Comparison of ENCODE assay signal across 13 mouse cellular contexts in the genomic region with DNA sequence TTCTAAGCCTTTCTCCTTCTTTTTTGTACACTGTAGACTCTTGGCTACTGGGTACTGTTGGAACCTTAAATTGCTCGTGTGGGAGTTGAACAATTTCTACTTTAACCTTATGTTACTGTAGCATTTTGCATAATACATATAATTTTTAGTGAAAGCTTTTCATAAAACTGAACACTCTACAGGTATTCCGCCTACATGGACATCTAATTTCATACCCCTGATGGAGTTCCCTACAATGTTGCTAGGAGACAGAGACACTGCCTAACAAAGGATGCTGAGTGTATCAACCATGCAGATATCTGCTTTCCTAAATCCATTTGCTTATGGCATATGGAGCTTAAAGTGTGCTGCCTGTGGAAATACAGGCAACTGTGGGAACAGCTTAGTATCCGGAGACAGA.
DNase-seq lines count a peak whose midpoint lies in the region; ATAC-seq and TF ChIP-seq lines count a peak whose summit lies in the region.
"Had no signal": no experiment of that assay in that cellular context is flagged by ENCODE, and none has a peak within 500 bp of the region (broad histone marks: within the 10 kb centered on the region; RNA-seq: fewer than 3 reads in every experiment).

No protein-coding gene starts in this region.

- no peaks in the 10 kb centered on the region for H3K27me3 ChIP-seq in hindbrain, postnatal 0 days (ENCODE audit: insufficient read depth, low read length)
- no peaks in the 10 kb centered on the region for H3K27me3 ChIP-seq in hindbrain, embryonic 11.5 days (ENCODE audit: control insufficient read depth, insufficient read depth, low read length)
- H3K27me3 ChIP-seq: limb, embryonic 13.5 days; midbrain, embryonic 12.5 days had no signal

- H3K9ac ChIP-seq in hindbrain, postnatal 0 days (replicated peaks; ENCODE audit: low read length), result no peak overlapping the region
- no peak overlapping the region for H3K9ac ChIP-seq in hindbrain, embryonic 11.5 days (ENCODE audit: low read depth, low read length)
- H3K9ac ChIP-seq: limb, embryonic 13.5 days; midbrain, embryonic 12.5 days had no signal

- no peaks in the 10 kb centered on the region for H3K4me1 ChIP-seq in hindbrain, postnatal 0 days (ENCODE audit: insufficient read depth, low read length)
- H3K4me1 ChIP-seq in hindbrain, embryonic 11.5 days (replicated peaks; ENCODE audit: control insufficient read depth, insufficient read depth, low read length), result no peaks in the 10 kb centered on the region
- H3K4me1 ChIP-seq: embryonic facial prominence, embryonic 10.5 days; limb, embryonic 13.5 days had no signal

- intact Hi-C loops in left cerebral cortex, postnatal 14 days (cut with DNase I), result no loop called here
- intact Hi-C loops in heart, postnatal 10 days (cut with DNase I), result no loop called here

- whole genome bisulfite sequencing in hindbrain, postnatal 0 days, result 57% methylated on average over 3 of the region's 3 CpGs
- WGBS in hindbrain, embryonic 11.5 days, result 82% methylated on average over 3 of the region's 3 CpGs

- H3K9me3 ChIP-seq in hindbrain, postnatal 0 days (ENCODE audit: low read length), result no peaks in the 10 kb centered on the region
- no peaks in the 10 kb centered on the region for H3K9me3 ChIP-seq in hindbrain, embryonic 11.5 days (ENCODE audit: control insufficient read depth, low read length)
- H3K9me3 ChIP-seq: embryonic facial prominence, embryonic 10.5 days; limb, embryonic 13.5 days; midbrain, embryonic 12.5 days had no signal

- TF ChIP-seq CTCF in hindbrain, postnatal 0 days (IDR thresholded peaks at IDR 0.05; ENCODE audit: low read depth), result no peak

- no peak overlapping the region for H3K27ac ChIP-seq in hindbrain, postnatal 0 days
- H3K27ac ChIP-seq in hindbrain, embryonic 11.5 days (ENCODE audit: low read depth, low read length), result no peak overlapping the region
- H3K27ac ChIP-seq: embryonic facial prominence, embryonic 10.5 days; limb, embryonic 13.5 days; midbrain, embryonic 12.5 days had no signal

- H3K4me3 ChIP-seq in hindbrain, postnatal 0 days (ENCODE audit: low read length), result no peak overlapping the region
- no peak overlapping the region for H3K4me3 ChIP-seq in hindbrain, embryonic 11.5 days (ENCODE audit: low read depth, low read length)
- H3K4me3 ChIP-seq: embryonic facial prominence, embryonic 10.5 days; limb, embryonic 13.5 days; midbrain, embryonic 12.5 days had no signal

- DNase-seq in hindbrain, postnatal 0 days (ENCODE audit: low spot score), result peak; percentile 27
- no peak for DNase-seq in hindbrain, embryonic 11.5 days (ENCODE audit: low spot score)
- peak; percentile 87 for DNase-seq in brain, adult 2 months (ENCODE audit: low read depth, low spot score)
- peak; percentile 32 for DNase-seq in brain, embryonic 18.5 days (ENCODE audit: low read depth, low spot score)
- DNase-seq in left cerebral cortex, postnatal 14 days (ENCODE audit: low spot score in 2 of 2), result peak; percentile 36 to 82
- DNase-seq in kidney, postnatal 25 days, result no peak
- no peak for DNase-seq in heart, postnatal 10 days
- DNase-seq: kidney, postnatal 14 days had no signal

- H3K4me2 ChIP-seq in hindbrain, postnatal 0 days (ENCODE audit: low read depth, low read length), result no peak overlapping the region
- H3K4me2 ChIP-seq in hindbrain, embryonic 11.5 days (replicated peaks; ENCODE audit: low read depth, low read length), result no peak overlapping the region
- H3K4me2 ChIP-seq: heart, embryonic 11.5 days; limb, embryonic 13.5 days; midbrain, embryonic 12.5 days had no signal

- no peak for ATAC-seq in hindbrain, postnatal 0 days
- ATAC-seq in hindbrain, embryonic 11.5 days (ENCODE audit: low FRiP score), result no peak
- ATAC-seq: intestine, embryonic 16.5 days had no signal

- H3K36me3 ChIP-seq in hindbrain, postnatal 0 days (ENCODE audit: insufficient read depth, low read length), result no peaks in the 10 kb centered on the region
- H3K36me3 ChIP-seq in hindbrain, embryonic 11.5 days (ENCODE audit: control insufficient read depth, insufficient read depth, low read length), result no peaks in the 10 kb centered on the region
- H3K36me3 ChIP-seq: embryonic facial prominence, embryonic 10.5 days; limb, embryonic 13.5 days; midbrain, embryonic 12.5 days had no signal

Comparison
In these comparisons a context has a peak if more than half of its experiments do, and no peak if none do; other contexts are left out.
1. DNase-seq: peak in hindbrain, postnatal 0 days (single experiment), brain, adult 2 months (single experiment), brain, embryonic 18.5 days (single experiment) and left cerebral cortex, postnatal 14 days (2 of 2); none in hindbrain, embryonic 11.5 days (single experiment), kidney, postnatal 25 days (0 of 2) and heart, postnatal 10 days (0 of 2).